Mouse (Mus musculus) right cerebral cortex, postnatal 25 days (tissue): ENCODE results near the gene Pxk.

Experiments used
- DNase-seq: peaks from one replicate; pipeline ENCODE4 v3.0.0; 2022

Gene Pxk

DNA sequence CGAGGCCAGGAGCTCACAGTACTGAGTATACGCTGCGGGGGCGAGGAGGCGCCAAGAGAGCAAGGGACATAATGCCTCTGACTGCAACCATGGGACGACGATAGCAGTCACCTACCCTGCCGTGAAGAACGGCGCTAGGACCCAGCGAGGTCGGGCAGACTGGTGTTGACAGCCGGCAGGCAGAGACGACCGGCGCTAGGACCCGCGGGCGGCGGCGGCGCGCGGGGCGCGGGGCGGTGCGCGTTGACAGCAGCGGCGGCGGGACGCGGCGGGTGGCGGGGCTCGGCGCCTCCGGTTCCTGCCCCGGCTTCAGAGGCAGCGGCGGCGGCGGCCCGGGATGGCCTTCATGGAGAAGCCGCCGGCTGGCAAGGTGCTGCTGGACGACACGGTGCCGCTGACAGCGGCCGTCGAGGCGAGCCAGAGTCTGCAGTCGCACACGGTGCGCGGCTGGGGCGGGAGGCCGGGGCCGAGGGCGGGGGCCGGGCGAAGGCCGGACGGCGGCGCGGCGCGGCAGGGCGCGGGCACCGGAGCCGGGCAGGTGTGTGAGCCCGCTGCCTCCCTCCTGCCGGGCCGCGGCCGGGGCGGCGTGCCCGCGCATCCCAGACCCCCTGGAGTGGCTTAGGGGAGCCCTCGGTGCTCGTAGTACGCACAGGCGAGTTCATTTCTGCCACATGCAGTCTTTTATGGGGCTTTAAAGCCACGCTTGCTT is at the start of gene Pxk:
TSS of gene Pxk (plus strand) at position 234 of the 709 bp plus-strand sequence.
- DNase-seq: peak; percentile 95

GRCm38 (mm10) chr14:8049334-8049733 is 48.7 kb upstream of the Pxk start:
- no peak for DNase-seq

DNA sequence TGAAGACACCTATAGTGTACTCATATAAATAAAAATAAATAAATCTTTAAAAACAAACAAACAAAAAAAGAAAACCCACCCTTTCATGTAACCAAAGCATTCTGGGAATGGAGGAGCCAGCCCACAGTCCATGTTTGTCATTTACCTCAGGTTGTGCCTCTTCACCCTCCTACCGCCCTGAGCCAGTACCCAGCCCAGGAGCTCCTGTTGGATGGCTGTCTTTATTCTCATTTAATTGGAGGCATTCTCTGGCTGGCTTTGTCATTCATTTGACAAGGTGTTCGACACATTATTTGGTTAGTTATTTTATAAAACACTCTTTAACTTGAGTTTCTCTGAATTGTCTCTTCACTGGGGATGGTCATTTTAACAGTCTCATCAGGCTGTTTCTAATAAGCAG is 46.1 kb upstream of the Pxk start:
- DNase-seq: no peak

DNA sequence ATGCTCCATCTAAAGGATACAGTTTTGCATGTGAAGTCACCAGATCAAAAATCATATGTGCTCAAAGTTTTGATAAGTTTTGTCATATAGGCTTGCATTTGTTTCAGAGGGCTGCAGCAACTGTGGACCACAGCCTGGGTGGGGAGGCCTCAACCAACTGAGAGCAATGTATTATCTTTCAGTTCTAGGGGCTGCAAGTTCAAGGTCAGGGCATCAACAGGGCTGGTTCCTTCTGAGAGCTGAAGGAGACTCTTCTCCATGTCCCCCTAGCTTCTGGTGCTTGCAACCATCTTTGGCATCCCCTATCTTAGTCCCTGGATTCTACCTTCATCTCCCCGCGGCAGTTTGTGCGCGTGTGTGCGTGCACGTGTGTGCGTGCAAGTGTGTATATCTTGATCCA is 45.4 kb upstream of the Pxk start:
- DNase-seq: no peak

DNA sequence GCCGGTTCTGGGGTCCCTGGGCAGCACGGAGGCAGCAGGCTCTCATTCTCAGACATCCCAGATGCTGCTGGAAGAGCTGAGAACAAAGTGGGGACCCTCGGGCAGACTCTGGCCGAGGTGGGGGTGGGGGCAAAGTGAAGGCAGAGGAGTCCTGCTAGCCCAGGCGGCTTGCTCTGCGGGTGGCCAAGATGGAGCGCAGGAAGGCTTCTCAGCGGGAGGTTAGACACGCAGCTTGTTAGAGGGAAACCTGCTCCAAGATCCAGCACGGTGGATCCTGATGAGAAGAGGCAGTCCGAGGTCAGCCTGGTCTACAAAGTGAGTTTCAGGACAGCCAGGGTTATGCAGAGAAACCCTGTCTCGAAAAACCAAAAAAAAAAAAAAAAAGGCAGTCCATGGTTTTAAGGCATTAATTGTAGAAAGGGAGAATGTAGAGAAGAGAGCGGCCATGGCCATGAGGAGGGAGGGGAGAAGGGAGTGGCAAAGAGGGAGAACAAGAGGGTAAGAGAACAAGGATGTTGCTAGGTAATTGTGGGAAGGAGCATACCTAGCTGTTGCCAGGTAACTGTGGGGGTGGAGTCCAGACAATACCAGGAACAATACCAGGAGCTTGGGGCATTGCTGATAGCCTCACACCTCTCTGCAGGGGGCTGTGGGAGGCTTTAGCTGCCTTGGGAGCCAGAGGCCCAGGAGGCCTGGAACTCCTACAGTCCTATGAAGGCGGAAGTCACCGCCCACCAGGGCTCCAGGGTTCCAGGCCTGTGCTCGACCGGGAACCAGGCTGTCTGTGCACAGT is 43.5 kb upstream of the Pxk start:
- no peak for DNase-seq

DNA sequence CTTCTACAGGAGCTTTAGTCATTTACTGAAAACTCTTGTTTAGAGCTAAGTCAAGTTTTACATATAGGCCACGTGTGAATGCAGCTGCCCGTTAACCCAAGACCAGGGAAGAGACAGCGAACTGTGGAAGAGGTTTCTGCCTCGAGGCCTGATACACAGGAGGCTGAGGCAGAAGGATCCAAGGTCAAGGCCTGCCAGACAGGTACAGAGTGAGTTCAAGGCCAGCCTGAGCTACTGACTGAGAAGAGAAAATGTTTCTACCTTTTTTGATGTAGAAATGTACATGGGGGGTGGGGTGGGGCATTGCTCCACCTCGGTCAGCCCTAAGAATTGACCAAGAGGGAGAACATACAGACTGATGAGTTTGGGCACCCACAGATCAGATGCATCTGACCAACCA is 41.9 kb upstream of the Pxk start:
- DNase-seq: no peak

DNA sequence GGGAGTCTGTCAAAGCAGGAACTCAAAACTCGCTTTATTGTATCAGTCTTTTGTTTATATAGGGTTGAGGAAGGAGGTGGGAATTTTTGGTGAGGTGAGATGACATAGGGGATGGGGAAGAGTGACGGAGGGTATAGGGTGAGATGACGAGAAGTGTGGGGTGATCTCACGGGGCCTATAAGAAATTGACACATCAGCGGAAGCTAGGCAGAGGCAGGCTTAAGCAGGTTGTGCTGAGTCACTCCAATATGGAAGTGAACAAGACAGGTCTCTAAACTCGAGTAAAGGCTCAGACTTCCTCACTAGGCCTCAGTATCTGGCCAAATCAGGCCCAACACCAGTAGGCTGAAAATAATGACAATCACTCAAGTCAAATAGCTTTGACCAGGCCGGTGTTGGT is 38.1 kb upstream of the Pxk start:
- DNase-seq: no peak

GRCm38 (mm10) chr14:8062076-8062475 is 35.9 kb upstream of the Pxk start:
- no peak for DNase-seq

DNA sequence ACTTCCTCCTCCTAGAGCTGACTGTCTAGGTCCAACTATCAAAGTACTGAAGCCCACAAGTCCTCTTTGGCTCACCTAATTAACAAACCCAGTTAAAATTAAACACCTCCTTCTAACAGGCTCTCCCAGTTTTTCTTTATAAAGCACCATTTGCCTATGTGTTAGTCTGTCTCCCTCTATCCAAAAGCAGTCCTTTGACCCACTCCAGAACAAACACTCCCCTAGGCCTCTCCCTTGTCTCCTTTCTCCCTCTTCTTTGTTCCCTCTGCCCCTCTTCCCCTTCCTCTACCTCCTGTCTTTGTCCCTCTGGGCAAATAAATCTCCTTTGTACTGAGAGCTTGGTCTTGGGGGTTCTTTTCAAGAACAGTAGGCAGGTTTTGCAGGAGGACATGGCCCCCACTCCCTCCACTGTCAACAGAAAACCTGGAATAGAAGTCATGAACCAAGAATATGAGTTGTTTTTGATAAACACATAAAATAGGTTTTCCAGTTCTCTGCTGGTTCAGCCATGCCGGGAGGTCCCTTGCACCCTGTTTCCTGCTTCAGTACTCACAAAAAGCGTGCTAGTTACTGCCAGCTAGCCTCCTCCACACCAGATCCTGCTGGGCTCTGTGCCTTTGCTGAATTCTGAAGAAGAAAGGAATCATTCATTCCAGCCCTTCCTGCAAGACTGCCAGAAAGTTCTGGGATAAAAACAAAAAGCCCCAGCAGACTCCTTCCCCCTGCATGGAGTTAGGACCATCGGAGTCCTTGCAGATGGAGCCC is 35.3 kb upstream of the Pxk start:
- DNase-seq: peak; percentile 41

DNA sequence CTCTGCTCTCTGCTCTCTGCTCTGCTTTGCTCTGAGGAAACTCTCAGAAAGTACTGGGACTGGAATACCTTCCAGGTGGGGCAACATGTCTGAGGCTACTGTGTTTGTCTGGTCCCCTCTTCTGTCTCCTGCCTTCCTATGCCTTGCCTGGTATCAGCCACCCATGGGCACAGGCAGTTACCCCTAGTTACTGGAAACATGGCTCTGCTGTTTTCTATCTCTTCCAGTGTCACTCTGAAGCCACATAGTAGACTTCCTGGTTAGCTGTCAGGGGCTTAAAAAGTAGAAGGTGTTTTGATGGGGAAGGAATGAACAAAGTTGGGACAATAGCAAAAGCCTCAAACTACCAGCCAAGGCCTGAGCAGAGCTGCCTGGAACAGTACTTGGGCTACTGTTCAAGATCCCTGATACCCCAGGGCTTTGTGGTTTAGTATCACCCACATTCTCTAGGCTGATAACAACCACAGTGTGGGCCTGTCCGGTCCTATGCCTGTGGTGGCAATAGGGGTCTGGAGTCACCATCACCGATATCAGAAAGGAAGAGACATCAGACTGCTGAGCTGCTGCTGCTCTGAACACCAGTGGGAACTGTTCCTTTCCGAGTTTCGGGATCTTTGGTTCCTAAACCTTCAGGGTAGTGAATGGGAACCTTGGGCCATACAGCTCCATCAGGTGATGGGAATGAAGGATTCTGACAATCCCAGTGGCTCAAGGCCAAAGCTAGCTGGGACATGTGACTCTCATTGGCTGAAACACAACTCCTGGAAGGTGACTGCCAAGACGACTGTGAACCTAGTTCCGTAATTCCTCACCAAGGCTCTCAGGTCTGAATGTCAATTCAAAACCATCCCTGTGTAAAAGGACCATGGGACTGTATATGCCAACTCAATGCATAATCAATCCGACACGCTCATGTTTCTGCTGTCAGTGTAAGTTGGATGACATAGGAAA is 33.9 kb upstream of the Pxk start:
- no peak for DNase-seq

DNA sequence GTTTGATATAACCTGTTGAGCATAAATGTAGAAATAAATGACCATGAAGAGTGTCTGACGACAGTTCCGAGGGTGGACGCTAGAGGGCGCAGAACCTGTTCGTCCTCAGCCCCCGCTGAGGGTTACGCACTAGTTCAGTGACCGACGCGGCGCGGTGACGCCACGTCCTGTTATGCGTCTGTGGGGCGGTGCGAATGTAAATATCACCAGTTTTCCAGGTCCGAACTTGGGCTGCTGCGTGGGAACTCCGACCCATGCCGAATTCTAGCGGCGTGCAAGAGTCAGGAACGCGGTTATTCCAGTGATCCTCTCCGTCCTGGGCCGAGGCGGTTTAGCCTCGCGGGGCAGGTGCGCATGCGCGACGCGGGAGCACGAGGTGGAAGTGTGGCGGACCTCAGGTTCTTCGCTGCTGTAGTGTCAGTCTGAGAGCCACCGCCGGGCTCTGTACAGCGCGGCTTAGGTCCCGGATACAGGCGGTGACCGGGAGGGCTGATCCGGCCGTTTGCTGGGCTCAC is 17.8 kb upstream of the Pxk start, which contains the start of gene Rpp14:
TSS of gene Rpp14 (plus strand) at position 203 of the 515 bp plus-strand sequence.
- peak; percentile 94 for DNase-seq

DNA sequence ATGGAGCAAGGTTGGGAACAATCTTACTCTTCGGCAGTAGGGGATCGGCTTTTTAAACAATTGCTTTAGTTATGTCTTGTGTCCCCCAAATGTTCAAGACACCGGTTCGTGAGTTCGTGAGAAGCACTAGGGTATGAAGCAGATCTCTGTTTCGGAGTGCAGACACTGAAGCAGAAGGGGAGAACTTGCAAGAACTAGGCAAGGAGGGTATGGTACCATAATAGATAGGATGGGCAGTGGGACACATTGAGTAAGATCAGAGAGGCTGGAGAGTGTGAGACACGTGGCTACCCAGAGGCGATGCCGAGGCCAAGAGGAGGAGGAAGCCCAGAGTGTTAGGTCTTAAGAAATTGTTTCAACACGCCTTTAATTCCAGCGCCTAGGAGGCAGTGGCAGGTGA is 17.3 kb upstream of the Pxk start:
- no peak for DNase-seq

DNA sequence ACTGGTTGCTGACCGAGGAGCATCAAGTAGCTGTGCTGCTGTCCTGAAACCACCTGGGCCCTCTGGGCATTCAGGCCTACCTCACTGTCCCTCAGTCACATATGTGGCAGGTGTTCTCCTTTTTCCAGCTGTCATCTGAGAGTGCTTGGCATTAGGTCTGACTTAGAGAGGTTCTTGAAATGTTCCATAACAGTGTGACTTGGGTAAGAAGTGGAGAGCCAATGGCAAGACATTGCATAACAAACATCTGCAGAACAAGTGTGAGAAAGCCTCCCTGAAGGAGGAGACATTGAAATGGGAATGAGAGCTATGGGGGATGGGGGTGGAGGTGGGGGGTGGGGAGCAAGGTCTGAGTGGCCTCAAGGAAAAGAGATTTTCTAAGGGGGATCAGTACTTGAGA is 15.1 kb upstream of the Pxk start:
- no peak for DNase-seq

DNA sequence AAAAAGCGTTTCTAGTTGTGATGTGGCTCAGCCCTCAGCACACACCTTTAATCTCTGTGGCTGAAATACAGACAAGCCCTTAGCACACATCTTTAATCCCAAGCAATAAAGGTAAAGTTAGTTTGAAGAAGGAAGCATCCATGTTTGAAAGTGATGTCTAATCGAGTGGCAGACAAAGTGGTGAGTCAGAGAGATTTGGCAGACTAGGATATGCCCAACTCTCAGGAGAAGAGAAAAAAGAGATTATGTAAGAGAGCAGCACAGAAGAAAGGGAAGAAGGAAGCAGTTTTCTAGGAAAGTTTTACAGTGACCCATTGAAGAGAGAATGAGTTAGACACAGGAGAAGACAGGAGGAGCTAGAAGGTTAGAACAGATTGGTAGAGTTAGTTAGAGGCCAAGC is 9.0 kb upstream of the Pxk start:
- DNase-seq: no peak

GRCm38 (mm10) chr14:8092573-8092972 is 5.4 kb upstream of the Pxk start:
- DNase-seq: no peak

GRCm38 (mm10) chr14:8093427-8093826 is 4.6 kb upstream of the Pxk start:
- DNase-seq: no peak

DNA sequence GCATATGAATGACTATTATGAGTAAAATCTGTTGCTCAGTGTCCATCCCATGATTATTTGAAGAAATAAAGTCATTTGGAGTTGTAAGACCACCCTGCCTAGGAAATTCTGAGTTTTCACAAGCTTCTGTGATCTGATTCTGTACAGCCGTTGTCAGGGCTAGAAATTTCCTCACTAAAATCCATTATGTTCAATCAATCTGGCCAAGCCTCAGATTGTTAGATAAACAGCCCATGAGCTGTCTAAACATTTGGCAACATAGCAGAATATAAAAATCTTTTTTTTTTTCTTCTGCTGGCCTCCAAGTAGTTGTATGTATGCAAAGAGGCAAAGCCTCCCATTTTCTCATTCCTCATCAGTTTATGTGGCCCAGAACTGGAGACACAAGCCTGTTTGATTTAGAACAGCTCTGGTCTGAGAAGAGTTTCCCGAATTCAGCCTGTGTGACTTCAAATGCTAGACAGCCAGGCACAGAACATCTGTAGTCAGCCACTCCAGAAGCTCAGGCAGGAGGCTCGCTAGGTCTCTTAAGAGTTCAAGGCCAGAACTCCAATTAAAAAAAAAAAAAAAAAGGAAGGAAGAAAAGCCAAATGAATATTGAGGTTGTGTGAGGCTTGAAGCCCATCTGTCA is 3.0 kb upstream of the Pxk start:
- no peak for DNase-seq

DNA sequence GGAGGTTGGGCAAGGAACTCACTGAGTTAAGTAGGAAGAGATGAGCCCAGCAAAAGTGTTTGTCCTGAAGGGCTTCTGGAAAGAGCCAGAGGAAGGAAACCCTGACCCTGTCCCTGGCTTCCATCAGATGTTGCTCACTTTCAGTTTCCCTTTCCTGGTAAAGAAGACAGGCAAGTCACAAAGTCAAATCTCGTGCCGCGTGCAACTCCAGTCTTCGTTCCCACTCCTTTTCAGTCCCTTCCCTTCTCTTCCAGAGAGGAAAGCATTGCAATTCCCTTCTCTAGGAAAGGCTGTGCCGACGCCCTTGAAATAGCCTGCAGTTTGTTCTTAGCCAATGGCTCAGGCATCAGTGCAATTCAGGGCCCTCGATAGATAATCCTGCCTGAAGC is 2.5 kb upstream of the Pxk start:
- no peak for DNase-seq

- DNase-seq: no peak
Observed at GRCm38 (mm10) chr14:8098687-8098995, 630 bp downstream of the Pxk start.

DNA sequence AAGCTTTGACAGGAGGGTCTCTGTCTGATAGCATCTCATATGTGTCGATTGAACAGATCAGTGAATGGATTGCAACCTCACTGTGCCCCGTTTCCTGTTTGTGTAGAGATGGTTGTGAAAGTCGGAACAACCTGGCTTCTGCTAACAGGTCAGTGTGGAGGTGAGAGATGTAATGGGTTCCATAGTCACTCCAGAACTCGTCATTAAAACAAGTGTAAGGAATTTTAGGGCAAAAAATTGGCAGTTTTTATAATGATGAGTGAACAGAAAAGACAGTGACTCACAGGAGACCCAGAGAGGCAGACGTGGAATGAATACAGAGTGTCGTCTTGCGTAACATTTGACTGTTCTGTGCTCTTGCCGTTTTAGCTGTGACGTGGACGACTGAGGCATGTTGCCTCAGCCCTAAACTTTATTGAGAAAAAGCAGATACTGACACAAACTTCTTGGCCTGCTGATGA is 1.6 kb downstream of the Pxk start:
- DNase-seq: no peak

DNA sequence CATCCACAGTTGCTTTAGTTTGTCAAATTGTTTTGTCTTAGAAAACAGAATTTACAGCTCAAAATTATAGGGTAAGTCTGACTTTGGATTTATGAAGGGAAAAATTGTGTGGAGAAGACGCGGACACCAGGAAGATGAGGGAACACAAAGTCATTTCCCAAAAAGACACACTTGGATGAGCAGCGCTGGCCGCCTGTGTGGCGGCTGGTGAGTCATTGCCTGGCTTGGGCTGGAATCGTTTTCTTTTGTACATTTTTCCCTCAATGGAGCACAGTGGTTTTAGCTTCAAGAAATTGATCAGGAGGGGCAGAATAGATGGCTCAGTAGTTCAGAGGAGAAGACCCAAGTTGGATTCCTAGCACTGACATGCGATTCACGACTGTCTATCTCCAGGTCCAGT is 3.9 kb downstream of the Pxk start:
- no peak for DNase-seq

DNA sequence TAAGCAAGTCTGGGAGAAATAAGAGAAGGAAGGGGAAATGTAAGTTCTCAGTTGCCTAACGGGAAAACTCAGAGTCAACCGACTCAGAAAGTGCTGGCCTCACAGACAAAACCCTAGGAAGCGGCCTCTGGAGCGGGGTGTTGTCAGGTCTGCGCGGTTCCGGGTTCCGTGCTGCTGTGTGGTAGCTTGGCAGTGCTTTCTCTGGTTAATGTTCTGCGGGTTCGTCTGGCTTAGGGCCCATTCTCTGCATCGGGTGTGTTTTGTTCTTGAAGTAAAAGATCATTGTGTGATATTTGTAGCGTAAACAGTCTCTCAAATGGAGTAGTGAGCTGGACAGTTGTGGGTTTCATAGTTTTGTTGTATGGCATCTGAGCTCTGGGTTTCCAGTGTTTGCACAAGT is 4.7 kb downstream of the Pxk start:
- no peak for DNase-seq
